Mouse (Mus musculus): ENCODE measurements around the gene Gdf7.
A peak's percentile ranks its signal among the peaks of the same experiment; 100 is the strongest.

Gene Gdf7

DNA sequence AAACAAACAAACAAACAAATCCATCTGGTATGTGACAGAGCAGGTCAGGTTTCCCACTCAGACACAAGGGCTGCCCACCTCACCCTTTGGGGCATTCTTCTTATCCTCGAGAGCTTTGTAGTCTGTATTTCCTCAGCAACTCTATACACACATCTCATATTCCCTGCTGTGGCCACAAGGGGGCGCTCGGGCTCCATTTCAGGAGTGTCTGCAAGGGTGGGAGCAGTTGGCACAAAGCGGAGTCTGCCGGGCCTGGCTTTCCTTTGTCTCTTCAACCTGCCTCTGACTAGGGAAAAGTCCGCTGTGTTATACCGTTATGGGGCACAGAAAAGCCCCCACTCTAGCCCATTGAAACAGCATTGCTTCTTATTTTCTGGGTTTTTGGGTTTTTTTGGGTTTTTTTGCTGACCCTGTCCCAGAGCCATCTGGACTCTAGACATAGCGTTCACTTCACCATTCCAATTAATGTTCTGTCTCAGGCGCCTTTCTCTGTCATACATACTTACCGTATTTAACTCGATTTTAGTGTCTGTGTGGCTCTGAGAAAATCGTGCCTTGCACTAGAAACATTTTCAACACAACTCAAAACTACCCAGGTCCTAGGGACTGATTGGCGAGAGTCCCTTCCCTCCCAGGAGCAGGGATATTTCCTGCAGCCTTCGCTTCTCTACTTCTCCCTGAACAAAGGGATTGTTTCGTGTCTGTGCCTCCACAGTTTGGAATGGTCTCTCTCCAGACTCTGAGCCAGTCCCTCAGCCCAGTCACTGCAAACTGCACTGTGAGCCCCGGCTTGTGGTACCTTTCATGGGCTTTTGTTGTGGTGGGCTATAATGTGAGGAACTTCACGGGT, 25.3 kb upstream of the Gdf7 start:
- peak; percentile 67 to 69 for DNase-seq

DNA sequence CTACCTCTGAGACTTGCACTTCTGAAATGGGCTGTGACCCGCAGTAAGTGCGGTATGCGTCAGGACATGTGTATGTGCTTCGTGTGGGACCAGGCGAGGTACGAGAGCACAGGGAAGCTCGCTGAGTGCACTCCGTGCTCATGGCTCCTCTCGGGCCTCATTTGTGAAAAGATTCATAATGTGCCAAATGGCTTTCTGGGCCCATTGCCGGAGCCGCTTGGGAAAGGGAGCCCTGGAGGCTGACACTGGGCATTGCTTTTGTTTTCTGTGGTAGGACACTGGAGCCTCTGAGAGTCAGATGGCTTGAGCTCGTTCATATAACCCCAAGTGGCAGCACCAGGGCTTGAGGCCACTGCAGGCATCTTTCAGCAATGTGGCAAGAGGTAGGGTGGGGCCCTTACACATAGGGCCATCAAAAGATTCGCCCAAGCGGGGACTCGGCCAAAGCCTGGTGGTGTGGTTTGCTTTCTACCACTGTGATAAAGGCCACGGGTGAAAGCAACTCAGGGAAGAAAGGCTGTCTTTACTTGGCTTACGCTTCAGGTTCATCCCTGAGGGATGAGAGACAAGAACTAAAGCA, 24.3 kb upstream of the Gdf7 start:
- DNase-seq: no peak

DNA sequence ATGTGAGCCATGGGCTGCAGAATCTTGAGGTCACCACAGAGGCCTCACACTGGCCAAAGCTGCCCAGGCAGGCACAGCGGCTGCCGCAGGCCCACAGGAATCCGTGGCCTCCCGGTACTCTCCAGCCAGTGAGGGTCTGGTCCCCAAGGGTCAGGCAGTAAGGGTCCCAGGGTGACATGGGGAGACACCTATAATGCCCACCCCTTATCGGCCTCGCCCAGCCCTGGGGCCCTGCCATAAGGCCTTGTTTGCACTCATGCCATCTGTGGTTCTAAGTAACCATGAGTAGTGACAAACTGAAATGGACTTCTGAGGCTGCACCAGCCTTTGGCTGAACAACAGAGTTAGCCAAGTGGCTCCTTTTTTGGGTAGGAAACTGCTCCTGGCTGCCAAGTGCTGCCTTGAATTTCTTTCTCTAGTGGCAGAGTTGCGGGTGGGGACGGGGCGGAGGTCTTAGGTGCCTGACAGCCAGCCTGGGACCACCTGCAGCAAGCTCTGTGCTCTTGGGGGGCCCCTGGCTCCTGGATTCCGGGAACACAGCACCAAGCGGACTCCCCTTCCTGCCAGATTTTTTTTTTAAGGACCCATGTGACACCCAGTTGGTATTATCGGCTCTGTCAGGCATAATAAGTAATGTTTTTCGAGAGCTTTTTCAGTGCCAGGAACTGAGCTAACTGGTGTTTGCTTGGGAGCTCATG, 23.6 kb upstream of the Gdf7 start:
- no peak for DNase-seq

DNA sequence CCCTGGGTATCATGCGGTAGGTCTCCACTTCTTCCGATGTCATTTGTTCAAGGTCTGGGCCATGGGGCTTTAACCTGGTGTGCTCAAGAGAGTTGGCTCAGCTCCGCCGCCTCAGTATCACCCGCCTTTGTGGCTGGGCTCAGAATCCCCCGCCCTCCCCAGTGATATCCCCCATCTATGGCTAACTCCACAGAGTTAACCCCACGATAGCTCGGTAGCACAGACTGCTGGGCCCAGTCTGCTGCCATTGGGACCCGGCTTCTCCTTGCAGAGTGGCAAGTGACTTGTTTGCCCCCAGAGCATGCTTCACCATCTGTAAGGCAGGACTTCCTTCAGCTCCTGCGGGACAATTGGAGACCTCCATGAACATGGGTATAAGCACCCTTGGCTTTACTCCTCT, 22.3 kb upstream of the Gdf7 start:
- DNase-seq: no peak

DNA sequence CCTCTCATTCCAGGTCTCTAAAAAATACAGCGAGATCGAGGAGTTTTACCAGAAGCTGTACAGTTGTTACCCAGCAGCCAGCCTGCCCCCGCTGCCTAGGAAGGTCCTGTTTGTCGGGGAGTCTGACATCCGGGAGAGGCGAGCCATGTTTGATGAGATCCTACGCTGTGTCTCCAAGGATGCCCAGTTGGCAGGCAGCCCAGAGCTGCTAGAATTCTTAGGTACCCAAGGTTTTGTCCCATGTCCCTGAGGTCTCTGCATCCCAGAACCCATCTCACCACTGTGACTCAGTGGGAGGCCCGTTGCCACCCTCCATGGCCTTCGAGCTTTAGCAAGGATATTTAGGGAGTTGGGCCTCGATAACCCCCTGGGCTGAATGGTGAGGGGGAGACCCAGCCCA, 19.8 kb upstream of the Gdf7 start:
- DNase-seq: no peak

DNA sequence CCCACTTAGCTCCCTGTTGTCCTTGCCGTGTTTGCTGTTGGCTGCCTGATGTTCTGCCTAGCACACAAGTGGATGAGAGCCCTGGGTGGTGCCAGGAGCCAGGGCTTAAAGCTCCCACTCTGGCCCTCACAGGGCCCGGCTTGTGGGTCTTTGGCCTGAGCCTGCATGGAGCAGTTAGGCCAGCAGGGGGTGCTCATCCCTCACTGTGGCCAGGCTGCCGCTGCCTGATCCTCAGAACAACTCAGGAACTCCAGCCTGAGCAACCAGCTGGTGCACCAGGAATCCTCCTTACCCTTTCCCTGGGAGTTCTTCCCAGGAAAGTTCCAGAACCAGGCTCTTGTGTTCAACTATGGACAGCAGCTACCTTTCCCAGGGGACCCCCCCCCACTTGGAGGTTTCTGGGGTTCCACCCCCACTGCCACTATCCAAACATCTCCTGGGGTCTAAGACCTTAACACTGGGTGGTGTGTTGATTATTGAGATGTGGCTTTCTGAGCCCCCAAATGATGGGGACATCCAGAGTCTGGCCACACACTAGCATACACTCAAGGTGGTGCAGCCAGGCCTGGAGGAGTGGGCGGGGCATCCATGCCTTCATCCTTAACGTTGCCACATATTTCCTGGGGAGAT, 18.4 kb upstream of the Gdf7 start:
- peak; percentile 28 to 29 for DNase-seq

DNA sequence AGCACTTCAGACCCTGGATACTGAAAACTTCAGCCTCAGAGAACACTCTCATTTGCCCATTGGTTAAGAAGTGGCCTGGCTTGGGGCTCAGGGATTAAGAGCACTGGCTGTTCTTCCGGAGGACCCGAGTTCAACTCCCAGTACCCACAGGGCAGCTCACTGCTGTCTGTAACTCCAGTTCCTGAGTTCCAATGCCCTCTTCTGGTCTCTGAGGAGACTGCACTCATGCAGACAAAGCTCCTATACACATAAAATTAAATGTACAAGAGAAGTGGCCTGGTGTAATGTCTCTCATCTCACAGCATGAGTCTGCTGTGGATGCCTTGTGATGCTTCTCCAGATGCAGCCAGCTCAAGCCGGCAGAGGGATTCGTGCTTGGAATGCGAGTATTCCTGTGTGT, 14.8 kb upstream of the Gdf7 start:
- no peak for DNase-seq

DNA sequence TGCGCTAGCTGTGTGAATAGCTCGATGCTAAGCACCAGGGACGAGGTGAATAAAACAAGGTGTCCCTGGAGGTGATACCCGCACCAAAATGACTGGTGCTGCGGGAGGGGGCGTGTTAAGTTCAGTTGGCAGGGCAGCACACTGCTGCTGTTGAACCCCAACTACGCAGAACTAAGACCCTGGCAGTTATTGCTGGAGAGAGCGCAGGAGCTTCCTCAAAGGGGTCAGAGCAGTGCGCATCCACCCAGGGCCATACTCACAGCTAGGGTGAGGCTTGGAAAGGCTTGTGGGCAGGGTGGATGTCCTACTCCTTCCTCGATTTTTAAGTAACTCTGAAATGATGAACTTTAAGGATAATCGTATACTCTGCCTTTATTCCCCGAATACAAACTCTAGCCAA, 12.0 kb upstream of the Gdf7 start:
- peak in 1 of 2 experiments; percentile 17 for DNase-seq

DNA sequence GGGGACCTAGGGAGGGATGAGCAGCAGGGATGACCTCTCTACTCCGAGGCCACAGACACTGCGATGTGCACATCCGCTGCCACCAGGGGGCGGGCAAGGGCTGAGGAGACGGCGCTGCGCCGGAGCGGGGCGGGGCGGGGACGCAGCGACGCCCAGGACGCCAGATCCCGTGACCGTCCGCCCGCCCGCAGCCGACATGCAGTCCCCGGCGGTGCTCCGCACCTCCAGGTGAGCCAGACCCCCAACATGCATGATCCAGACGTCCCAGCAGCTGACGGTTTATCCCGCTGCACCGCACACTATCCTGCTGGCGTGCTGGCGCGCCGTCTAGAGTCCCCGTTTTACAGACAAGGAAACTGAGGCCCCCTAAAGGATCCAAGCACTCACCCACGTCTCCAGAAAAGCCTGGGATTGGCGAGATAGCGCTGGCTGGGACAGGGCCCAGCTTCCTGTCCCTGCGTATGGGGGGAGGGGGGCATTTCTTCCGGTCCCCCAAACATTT, 11.6 kb upstream of the Gdf7 start, which contains the start of gene Hs1bp3:
Gene Hs1bp3, plus strand, starts transcription at position 163 of the 502 bp plus-strand sequence.
- DNase-seq: peak; percentile 62 to 64

DNA sequence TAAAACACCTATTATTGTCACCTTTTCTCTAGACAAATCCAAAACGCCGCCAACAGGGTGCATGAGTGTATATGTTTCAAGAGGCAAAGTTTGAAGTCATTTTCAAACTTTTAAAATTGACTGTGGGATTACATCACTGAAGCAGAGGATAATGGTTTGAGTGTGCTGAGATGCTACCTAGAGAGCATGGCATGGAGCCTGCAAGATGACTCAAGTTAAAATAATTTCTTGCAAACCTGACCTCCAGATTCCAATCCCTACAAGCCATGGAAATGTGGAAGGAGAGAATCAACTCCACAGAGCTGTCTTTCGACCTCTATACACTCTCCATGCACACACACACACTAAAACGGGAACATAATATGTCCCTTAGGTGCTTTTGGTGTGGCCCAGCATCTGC, 10.5 kb upstream of the Gdf7 start:
- no peak for DNase-seq

DNA sequence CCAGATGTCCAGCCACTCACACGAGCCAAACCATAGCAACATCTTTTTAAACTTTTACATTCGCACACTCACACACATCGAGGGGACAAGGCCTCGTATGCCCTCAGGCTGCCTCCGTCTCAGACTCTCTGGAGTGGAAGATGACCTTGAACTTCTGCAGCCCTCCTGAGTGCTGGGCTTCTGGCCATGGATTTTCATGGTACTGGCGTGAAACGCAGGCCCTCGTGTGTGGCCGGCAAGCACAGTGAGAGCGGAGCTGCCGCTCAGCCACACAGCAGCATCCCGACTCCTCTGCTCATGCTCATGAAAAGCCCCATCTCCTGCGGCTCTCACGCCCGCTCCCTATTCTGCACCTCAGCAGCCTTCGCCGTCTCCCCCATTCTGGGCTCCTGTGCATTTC, 9.2 kb upstream of the Gdf7 start:
- DNase-seq: no peak

DNA sequence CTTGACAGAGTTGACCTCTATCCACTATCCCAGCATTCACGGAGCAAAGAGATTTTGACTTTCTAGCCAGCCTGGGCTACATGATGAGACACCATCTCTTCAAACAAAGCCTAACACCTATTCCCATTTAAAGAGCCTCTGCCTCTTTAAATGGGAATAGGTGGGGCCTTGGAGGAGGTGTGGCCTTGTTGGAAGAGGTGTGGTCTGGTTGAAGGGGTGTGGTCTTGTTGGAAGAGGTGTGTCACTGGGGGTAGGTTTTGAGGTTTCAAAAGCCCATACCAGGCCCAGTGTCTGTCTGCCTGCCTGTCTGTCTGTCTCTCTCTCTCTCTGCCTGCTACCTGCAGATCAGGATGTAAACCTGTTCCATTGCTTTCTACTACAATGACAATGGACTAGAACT, 5.2 kb upstream of the Gdf7 start:
- no peak for DNase-seq

DNA sequence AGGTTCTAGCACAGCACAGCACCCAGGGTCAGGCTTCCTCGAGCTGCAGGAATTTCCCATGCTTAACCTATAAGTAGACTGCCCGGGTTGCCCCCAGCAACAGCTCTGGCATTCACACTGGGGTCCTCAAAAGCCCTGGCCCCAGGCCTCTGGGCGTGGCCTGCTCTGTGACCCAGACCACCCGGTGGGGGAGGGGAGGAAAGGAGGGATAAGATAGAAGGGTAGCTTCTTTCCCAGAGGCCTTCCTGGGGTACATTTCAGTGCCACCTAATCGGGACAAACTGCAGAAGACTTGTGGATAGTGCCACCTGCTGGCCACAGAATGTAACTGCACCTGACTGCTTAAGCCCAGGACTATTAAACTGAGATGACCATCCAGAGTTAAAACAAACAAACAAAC, 4.7 kb upstream of the Gdf7 start:
- DNase-seq: peak; percentile 16 to 25

DNA sequence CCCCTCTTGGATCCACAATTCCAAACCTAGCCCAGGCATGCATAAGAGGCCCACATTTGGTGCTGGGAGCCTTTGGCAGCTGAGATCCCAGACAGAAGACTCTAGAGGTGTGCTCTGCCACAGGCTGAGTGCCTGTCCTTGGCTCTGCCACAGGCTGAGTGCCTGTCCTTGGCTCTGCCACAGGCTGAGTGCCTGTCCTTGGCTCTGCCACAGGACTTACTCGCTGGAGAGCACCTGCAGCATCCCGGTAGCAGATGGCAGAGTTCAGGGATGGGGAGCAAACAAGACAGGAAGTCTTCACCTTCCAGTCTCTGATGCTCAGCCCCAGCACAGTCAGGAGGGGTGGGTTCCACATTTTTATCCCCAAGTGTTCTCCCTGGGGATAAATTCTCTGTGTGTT, 3.5 kb upstream of the Gdf7 start:
- no peak for DNase-seq

DNA sequence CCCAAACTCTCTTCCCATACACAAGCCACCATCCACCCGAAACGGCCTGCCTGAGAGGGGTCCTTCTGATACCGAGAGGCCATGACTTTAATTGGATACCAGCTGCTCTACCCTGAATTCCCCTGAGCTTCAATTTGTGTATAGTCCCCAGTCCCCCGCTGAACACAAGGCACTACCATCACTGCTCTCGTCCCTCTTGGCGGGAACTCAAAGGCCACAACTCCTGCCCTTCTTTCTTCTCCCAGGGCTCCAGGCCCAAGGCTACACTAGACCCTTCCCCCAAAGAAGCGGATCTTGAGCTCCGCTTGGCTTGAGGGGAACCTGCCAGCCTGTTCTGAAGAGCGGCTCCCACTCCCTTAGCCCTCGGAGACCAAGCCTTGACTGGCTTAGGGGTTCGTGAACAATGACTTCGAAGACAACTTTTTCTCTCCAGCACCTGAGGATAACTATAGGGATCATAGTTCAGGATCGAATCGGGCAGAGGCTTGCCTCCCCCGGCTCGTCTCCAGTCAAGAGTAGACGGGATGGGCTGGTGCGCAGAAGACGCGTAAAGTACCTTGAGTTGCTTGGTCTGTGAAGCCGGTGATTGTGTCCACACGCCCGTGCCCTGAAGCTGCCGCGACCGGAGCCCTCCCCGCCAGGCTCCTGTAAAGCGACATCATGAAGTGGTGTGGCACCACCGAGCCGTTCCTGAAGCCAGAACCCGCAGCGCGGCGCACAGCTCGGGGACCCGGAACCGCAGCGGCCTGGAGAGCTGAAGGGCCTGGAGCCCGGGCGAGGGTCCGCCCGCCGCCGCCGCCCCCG, 541 bp downstream of the Gdf7 start:
- DNase-seq: no peak

DNA sequence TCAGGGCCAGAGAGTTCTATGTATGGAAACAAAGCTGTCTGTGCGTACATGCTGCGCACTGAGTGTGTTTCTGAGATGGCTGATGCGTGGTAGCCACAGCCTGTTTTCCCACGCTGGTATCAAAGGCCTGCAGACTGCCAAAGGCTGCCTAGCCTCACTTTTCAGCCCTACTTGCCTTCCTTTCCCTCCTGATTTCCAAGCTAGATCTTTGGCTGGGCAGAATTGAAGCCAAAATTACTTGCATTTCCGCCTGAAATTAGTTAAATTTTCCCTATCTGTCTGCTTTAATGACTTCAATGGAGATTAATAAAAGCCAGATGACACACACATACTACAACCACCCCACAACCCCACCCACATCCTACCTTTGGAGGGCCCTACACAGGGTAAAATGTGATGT, 1.2 kb downstream of the Gdf7 start:
- DNase-seq: no peak

DNA sequence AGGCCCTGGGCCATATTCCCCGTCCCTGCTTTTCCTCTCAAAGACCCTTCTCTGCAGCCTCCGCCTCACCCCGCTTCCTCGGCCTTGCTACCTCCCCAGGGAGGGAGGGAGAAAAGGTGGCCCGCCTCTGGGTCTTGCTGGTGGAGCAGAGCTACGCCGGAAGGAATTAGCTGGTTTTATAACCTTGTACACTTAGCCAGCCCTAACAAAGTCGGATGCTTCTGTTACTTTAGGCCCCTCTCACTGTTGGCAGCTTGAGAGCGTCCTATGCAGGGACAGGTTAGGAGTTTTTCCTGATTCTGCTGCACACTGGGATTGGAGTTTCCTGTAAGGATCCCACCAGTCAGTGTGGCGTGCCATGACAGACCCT, 1.7 kb downstream of the Gdf7 start:
- DNase-seq: no peak

DNA sequence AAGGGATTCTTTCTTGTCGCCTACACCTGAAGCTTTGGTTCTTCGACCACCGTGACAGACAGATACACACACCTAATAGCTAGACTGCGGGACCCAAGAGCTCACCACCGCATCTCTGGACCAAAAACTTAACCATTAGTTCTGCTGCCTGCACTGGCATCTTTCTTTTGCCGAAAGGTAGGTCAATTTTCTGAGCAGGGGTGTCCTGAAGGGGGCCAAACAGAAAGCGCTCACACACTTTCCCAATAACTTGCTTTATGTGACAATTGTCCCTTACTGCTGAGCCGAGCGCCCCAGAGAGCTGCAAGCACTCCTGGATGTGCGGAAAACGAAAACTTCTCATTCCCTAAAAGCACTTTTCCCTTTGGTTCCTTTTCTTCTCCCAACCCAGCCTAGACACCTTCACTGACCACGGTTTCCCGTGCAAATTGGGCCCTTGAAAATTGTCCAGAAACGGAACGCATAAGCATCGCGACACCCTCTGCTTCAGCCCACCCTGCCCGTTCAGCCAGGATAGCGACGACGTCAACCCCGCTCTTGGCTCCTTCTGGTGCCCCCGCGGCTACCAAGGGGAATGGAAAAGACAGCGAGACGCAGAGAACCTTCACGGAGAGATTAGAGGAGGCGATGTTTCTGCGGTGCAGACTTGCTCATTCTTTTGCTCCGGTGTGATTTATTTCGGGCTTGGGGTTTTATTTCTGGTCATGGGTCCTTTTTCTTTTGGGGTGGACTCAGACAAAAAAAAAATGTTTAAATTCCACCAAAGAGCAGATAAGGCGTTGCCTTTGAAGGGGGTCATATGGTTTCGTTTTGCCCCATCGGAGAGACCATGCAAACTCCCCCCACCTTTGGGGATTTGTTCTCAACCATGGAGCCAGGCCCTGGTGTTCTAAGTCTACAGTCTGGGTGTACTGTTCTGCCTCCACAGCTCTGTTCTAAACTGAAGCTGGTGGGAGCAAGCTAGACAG, 2.3 kb downstream of the Gdf7 start:
- DNase-seq: no peak

DNA sequence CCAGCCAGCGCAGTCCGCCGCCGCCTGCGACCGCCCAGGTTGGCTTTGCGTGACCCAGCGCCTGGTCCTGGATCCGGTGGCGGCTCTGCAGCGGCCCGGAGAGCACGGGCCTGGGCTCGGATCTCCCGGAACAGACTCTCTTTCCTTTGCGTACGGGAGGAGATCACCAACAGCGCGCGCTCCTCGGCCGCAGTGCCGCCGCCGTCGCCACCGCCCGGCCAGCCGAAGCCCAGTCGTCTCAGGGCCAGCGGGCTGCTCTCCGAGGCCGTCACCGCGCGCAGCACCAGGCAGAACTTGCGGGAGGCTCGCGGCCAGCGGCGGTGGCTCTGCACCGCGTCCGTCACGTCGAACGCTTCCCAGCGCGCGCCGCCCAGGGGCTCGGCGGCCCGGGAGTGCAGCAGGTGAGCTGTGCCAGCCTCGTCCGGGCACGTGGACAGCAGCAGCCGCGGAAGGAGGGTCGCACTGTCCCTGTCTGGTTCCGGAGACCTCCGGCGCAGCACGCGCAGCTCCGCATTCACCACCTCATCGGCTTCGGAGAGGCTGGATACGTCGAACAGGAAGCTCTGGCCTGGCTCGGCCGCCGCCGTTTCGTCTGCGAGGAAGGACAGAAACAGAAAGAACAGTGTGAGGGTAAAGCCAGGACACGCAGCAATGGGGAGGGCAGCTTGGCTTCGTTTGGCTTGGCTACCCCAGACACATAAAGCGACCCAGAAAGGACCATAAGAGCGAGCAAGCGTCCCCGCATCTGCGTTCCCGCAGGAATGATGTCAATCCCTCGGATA, 3.2 kb downstream of the Gdf7 start:
- no peak for DNase-seq

DNA sequence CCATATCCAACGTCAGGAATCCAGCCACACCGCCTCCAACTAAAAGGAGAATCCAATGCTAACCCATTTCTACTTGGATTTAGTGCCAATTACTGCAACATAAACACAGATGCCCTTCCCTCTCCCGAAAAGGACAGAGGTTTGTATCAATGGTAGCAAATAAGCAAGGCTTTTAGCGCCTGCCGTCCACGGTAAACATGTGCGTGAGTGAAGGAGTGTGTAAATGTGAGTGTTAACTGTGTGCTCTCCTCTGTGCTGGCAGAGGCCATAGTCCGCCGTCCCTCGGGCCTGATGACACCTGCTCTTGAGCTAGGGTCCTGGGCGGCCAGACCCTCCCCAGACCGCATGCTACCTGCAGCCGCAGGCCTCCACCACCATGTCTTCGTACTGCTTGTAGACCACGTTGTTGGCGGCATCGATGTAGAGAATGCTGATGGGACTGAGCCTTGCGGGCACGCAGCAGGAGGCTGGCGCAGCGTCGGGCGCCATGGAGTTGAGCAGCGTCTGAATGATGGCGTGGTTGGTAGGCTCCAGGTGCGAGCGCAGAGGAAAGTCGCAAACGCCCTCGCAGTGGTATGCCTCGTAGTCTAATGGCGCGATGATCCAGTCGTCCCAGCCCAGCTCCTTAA, 4.1 kb downstream of the Gdf7 start:
- DNase-seq: no peak
